Mouse (Mus musculus) testis, adult 2 months (tissue): ENCODE results near the gene Homer2.

ENCODE experiments used
- CTCF ChIP-seq: fragments of 200-500 bp; IDR thresholded peaks from 2 replicates; pipeline ENCODE4 v1.5.1; 2012; ENCODE audit warnings: low read depth, mild to moderate bottlenecking, inconsistent platforms, low read length, moderate library complexity; ENCODE audit not compliant: control insufficient read depth, insufficient read depth, insufficient replicate concordance
- POLR2A ChIP-seq: fragments of 200-500 bp; IDR thresholded peaks from 2 replicates; pipeline ENCODE4 v1.6.1; 2012; ENCODE audit warnings: low read depth, mild to moderate bottlenecking, inconsistent platforms, low read length, moderate library complexity; ENCODE audit not compliant: control insufficient read depth

- TF ChIP-seq POLR2A = no peak
- no peak for TF ChIP-seq CTCF
These were observed 102.3 kb downstream of the Homer2 start for GRCm38 (mm10) chr7:81604991-81605390.
